ENCODE assay signal across 25 mouse cellular contexts in the genomic region with DNA sequence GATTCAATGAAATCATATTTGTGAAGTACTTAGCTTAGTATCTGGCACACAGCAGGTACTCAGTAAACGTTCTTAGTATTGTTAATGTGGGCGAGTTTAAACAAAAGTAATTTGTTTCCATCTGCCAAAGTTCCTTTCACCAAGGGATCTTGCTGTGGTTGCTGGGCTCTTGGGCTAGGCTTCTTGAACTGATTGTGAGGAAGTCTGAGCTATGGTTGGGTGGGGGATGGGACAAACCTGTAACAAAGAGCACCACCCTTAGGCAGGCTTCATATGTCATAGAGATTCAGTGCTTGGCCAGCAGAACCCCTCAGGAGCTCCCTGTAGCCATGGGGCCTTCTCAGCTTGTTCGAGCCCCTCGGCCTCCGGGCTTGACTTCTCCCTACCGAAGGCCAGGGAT. TPM values are rescaled to one million over a fixed set of nuclear protein-coding genes. Genes with fewer than 3 reads are reported as not detected.
A peak's percentile ranks its signal among the peaks of the same experiment; 100 is the strongest.
DNase-seq lines count a peak whose midpoint lies in the region; ATAC-seq and TF ChIP-seq lines count a peak whose summit lies in the region.
"Had no signal": no experiment of that assay in that cellular context is flagged by ENCODE, and none has a peak within 500 bp of the region (broad histone marks: within the 10 kb centered on the region; RNA-seq: fewer than 3 reads in every experiment).

A gene (plus strand): TSS at position 301 of the 400 bp plus-strand sequence.
A gene (plus strand): TSS at position 313 of the 400 bp plus-strand sequence.

- no peaks in the 10 kb centered on the region for H3K27me3 ChIP-seq in heart, adult 2 months (ENCODE audit: control insufficient read depth, insufficient read depth, low read length)
- H3K27me3 ChIP-seq in hindbrain, postnatal 0 days (ENCODE audit: insufficient read depth, low read length) = no peaks in the 10 kb centered on the region
- H3K27me3 ChIP-seq in hindbrain, embryonic 12.5 days = no peaks in the 10 kb centered on the region
- H3K27me3 ChIP-seq in neural tube, embryonic 13.5 days = no peaks in the 10 kb centered on the region
- no peaks in the 10 kb centered on the region for H3K27me3 ChIP-seq in stomach, postnatal 0 days (ENCODE audit: control insufficient read depth, insufficient read depth, low read length)
- H3K27me3 ChIP-seq: forebrain, embryonic 15.5 days had no signal

- peak within 1 kb of the TSS; percentile 32; the same call in 1 of the 2 replicates for H3K27ac ChIP-seq in heart, adult 2 months
- H3K27ac ChIP-seq in hindbrain, postnatal 0 days = 0 out of 2 replicates have a peak within 1 kb of the TSS, but pooled peaks have one; percentile 89
- H3K27ac ChIP-seq in hindbrain, embryonic 12.5 days = no peak within 1 kb of the TSS
- H3K27ac ChIP-seq in neural tube, embryonic 13.5 days (replicated peaks) = peak within 1 kb of the TSS; percentile 13; the same call in 1 of the 2 replicates
- peak within 1 kb of the TSS; percentile 41; the same call in 1 of the 2 replicates for H3K27ac ChIP-seq in stomach, postnatal 0 days (replicated peaks)
- H3K27ac ChIP-seq: forebrain, embryonic 15.5 days had no signal

- no peak for DNase-seq in heart, adult 2 months
- no peak for DNase-seq in heart, postnatal 36 days
- no peak for DNase-seq in hindbrain, postnatal 0 days (ENCODE audit: low spot score)
- DNase-seq in neural tube, embryonic 10.5 days (ENCODE audit: extremely low spot score, low spot score) = no peak
- DNase-seq in stomach, postnatal 0 days (ENCODE audit: low spot score) = no peak
- DNase-seq: cerebellum, adult 11-12 months; embryo, embryonic 11 days; kidney, postnatal 10 days; layer of hippocampus, adult 9-11 months; spleen, adult 18-20 months had no signal

- no peak for ATAC-seq in hindbrain, postnatal 0 days
- ATAC-seq in hindbrain, embryonic 12.5 days (ENCODE audit: low FRiP score) = no peak
- ATAC-seq in neural tube, embryonic 13.5 days (ENCODE audit: low read depth) = no peak
- ATAC-seq in stomach, postnatal 0 days (ENCODE audit: low FRiP score, low TSS enrichment) = no peak
- ATAC-seq: forebrain, embryonic 15.5 days; inflammation-experienced regulatory T-cells, adult 6 months had no signal

- TF ChIP-seq CTCF in heart, adult 2 months (IDR thresholded peaks at IDR 0.05) = no peak
- TF ChIP-seq CTCF in hindbrain, postnatal 0 days (IDR thresholded peaks at IDR 0.05; ENCODE audit: low read depth) = no peak
- no peak for TF ChIP-seq CTCF in stomach, postnatal 0 days (IDR thresholded peaks at IDR 0.05; ENCODE audit: low read depth)

- no peak within 1 kb of the TSS for H3K9ac ChIP-seq in heart, adult 2 months (ENCODE audit: low read depth, low read length)
- no peak within 1 kb of the TSS for H3K9ac ChIP-seq in hindbrain, postnatal 0 days (replicated peaks; ENCODE audit: low read length)
- no peak within 1 kb of the TSS for H3K9ac ChIP-seq in hindbrain, embryonic 12.5 days
- H3K9ac ChIP-seq in neural tube, embryonic 13.5 days = no peak within 1 kb of the TSS
- H3K9ac ChIP-seq in stomach, postnatal 0 days (ENCODE audit: low read length) = no peak within 1 kb of the TSS
- H3K9ac ChIP-seq: forebrain, embryonic 15.5 days had no signal

- peaks cover 21% of the 10 kb centered on the region for H3K4me1 ChIP-seq in heart, adult 2 months (ENCODE audit: control insufficient read depth, insufficient read depth, low read length)
- peaks cover 21% of the 10 kb centered on the region for H3K4me1 ChIP-seq in hindbrain, postnatal 0 days (ENCODE audit: insufficient read depth, low read length)
- H3K4me1 ChIP-seq in hindbrain, embryonic 12.5 days = peaks cover 20% of the 10 kb centered on the region
- peaks cover 28% of the 10 kb centered on the region for H3K4me1 ChIP-seq in neural tube, embryonic 13.5 days (replicated peaks)
- peaks cover 15% of the 10 kb centered on the region for H3K4me1 ChIP-seq in stomach, postnatal 0 days (replicated peaks; ENCODE audit: control insufficient read depth, insufficient read depth)

- intact Hi-C loops in heart, adult 2 months (cut with DNase I) = no loop called here
- intact Hi-C loops in heart, postnatal 36 days (cut with DNase I) = loop anchor here (5.0 kb wide), 1 partner anchor 94 kb away; no protein-coding TSS in a partner anchor

- no peaks in the 10 kb centered on the region for H3K36me3 ChIP-seq in heart, adult 2 months (ENCODE audit: control insufficient read depth, insufficient read depth, low read length)
- H3K36me3 ChIP-seq in hindbrain, postnatal 0 days (ENCODE audit: insufficient read depth, low read length) = no peaks in the 10 kb centered on the region
- H3K36me3 ChIP-seq in hindbrain, embryonic 12.5 days = no peaks in the 10 kb centered on the region
- H3K36me3 ChIP-seq in neural tube, embryonic 13.5 days = no peaks in the 10 kb centered on the region
- H3K36me3 ChIP-seq in stomach, postnatal 0 days (ENCODE audit: control insufficient read depth, insufficient read depth, low read length) = no peaks in the 10 kb centered on the region
- H3K36me3 ChIP-seq: forebrain, embryonic 15.5 days had no signal

- no peaks in the 10 kb centered on the region for H3K9me3 ChIP-seq in hindbrain, postnatal 0 days (ENCODE audit: low read length)
- no peaks in the 10 kb centered on the region for H3K9me3 ChIP-seq in hindbrain, embryonic 12.5 days (replicated peaks)
- H3K9me3 ChIP-seq in neural tube, embryonic 13.5 days = no peaks in the 10 kb centered on the region
- no peaks in the 10 kb centered on the region for H3K9me3 ChIP-seq in stomach, postnatal 0 days (ENCODE audit: control insufficient read depth, low read length)
- H3K9me3 ChIP-seq: forebrain, embryonic 15.5 days had no signal

- H3K4me2 ChIP-seq in hindbrain, postnatal 0 days (ENCODE audit: low read depth, low read length) = no peak within 1 kb of the TSS
- H3K4me2 ChIP-seq in hindbrain, embryonic 12.5 days (replicated peaks) = no peak within 1 kb of the TSS
- H3K4me2 ChIP-seq in neural tube, embryonic 13.5 days = no peak within 1 kb of the TSS
- no peak within 1 kb of the TSS for H3K4me2 ChIP-seq in stomach, postnatal 0 days (replicated peaks; ENCODE audit: low read depth)
- H3K4me2 ChIP-seq: forebrain, embryonic 15.5 days had no signal

- WGBS in heart, adult 2 months = 93% methylated on average over 6 of the region's 6 CpGs
- 77% methylated on average over 6 of the region's 6 CpGs for WGBS in hindbrain, postnatal 0 days
- WGBS in hindbrain, embryonic 12.5 days = 83% methylated on average over 6 of the region's 6 CpGs
- 82% methylated on average over 6 of the region's 6 CpGs for WGBS in neural tube, embryonic 13.5 days
- 79% methylated on average over 6 of the region's 6 CpGs for WGBS in stomach, postnatal 0 days

- H3K79me2 ChIP-seq in heart, adult 2 months (replicated peaks; ENCODE audit: control insufficient read depth, insufficient read depth, low read length) = no peaks in the 10 kb centered on the region

- no peak within 1 kb of the TSS for H3K4me3 ChIP-seq in heart, adult 2 months
- no peak within 1 kb of the TSS for H3K4me3 ChIP-seq in hindbrain, postnatal 0 days (ENCODE audit: low read length)
- H3K4me3 ChIP-seq in hindbrain, embryonic 12.5 days = no peak within 1 kb of the TSS
- H3K4me3 ChIP-seq in neural tube, embryonic 13.5 days = no peak within 1 kb of the TSS
- H3K4me3 ChIP-seq in stomach, postnatal 0 days (ENCODE audit: low read depth, low read length) = no peak within 1 kb of the TSS
- H3K4me3 ChIP-seq: forebrain, embryonic 15.5 days had no signal

- no peak for TF ChIP-seq EP300 in heart, adult 2 months (IDR thresholded peaks at IDR 0.05; ENCODE audit: insufficient read depth, low read depth, low read length)
- no peak for TF ChIP-seq EP300 in stomach, postnatal 0 days (optimal IDR thresholded peaks at IDR 0.05)

- TF ChIP-seq POLR2A in heart, adult 2 months (IDR thresholded peaks at IDR 0.05; ENCODE audit: insufficient read depth, low read depth, low read length) = no peak

RNA-seq across cellular contexts. Expression of the first gene that starts in this region (rescaled TPM):
- total RNA-seq in heart, adult 2 months (2021) = not detected
- 0.45 TPM in 1 of 2 replicates, not detected in the other for polyA plus RNA-seq in heart, adult 2 months (2012; rRNA removed)
- total RNA-seq in heart, postnatal 36 days (2021) = not detected
- not detected in 2 replicates for total RNA-seq in hindbrain, postnatal 0 days (2014; rRNA removed)
- not detected in 2 replicates for polyA plus RNA-seq in hindbrain, postnatal 0 days (2015; fragmentation: Nextera tagmentation; extraction: Ambion mirVana)
- polyA plus RNA-seq in hindbrain, embryonic 12.5 days (2016; fragmentation: Nextera tagmentation; extraction: Ambion mirVana) = not detected in 2 replicates
- polyA plus RNA-seq in neural tube, embryonic 13.5 days (2015; fragmentation: Nextera tagmentation; extraction: Ambion mirVana) = not detected in 2 replicates
- polyA plus RNA-seq in stomach, postnatal 0 days (2015; fragmentation: Nextera tagmentation; extraction: Ambion mirVana) = not detected in 2 replicates
- total RNA-seq: adrenal gland, adult 18-20 months; ES-E14; hematopoietic stem cell, adult 5-6 weeks; left cerebral cortex, postnatal 25 days; liver, adult 2 months; megakaryocyte-erythroid progenitor cell, adult 5-6 weeks; monocyte, adult 5-6 weeks; neutrophil, adult 5-6 weeks had no signal
- polyA plus RNA-seq: C2C12; forebrain, embryonic 15.5 days; inflammation-experienced regulatory T-cells, adult 6 months; liver, adult 2 months; lung, embryonic 16.5 days; urinary bladder, adult 2 months had no signal

RNA-seq across cellular contexts. Expression of the second gene that starts in this region (rescaled TPM):
- under 1 TPM; 0.16 to 0.37 TPM for total RNA-seq in heart, adult 2 months (2021)
- polyA plus RNA-seq in heart, adult 2 months (2012; rRNA removed) = not detected in 2 replicates
- not detected for total RNA-seq in heart, postnatal 36 days (2021)
- not detected in 2 replicates for total RNA-seq in hindbrain, postnatal 0 days (2014; rRNA removed)
- not detected in 2 replicates for polyA plus RNA-seq in hindbrain, postnatal 0 days (2015; fragmentation: Nextera tagmentation; extraction: Ambion mirVana)
- not detected in 2 replicates for polyA plus RNA-seq in hindbrain, embryonic 12.5 days (2016; fragmentation: Nextera tagmentation; extraction: Ambion mirVana)
- polyA plus RNA-seq in neural tube, embryonic 13.5 days (2015; fragmentation: Nextera tagmentation; extraction: Ambion mirVana) = not detected in 2 replicates
- polyA plus RNA-seq in stomach, postnatal 0 days (2015; fragmentation: Nextera tagmentation; extraction: Ambion mirVana) = not detected in 2 replicates
- total RNA-seq: adrenal gland, adult 18-20 months; hematopoietic stem cell, adult 5-6 weeks; left cerebral cortex, postnatal 25 days; liver, adult 2 months; megakaryocyte-erythroid progenitor cell, adult 5-6 weeks; neutrophil, adult 5-6 weeks had no signal
- polyA plus RNA-seq: C2C12; forebrain, embryonic 15.5 days; inflammation-experienced regulatory T-cells, adult 6 months; liver, adult 2 months; lung, embryonic 16.5 days; urinary bladder, adult 2 months had no signal
